Mouse (Mus musculus): ENCODE data around the gene Foxp1. TPM values are rescaled to one million over a fixed set of nuclear protein-coding genes. Genes with fewer than 3 reads are reported as not detected.

Gene Foxp1
- polyA plus RNA-seq, 1 experiment from 2014 or later: 103 TPM

DNA sequence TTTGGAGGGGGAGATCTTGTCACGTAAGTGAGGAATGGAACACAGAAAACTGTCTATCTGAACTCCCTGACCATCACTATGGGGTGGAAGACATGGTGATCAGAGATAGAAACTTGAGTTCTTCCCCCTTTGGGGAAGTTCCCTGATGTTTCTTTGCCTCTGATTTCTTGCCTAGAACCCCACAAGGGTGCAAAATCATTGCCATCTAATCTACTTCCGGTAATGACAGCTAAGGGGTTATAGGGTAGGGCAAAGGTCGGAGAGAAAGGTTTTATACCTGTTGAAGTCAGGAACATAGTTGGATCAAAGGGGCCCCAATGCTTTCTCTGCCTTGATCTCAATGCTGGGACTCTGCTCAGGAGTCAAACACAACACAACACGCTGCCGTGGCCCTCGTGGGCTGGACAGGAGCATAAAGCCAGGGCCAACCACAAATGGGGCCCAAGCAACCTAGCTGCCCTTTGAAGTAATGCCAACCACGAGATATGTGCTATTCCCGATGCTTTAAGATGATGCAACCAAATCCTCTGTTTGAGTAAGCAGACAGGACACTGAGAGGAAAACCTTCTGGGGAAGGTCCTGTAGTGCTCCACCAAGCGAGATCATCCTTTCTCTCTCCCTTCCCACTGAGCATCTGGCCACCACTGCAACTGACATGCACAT, 163.4 kb downstream of the Foxp1 start:
- 64% methylated on average over 9 of the region's 9 CpGs for WGBS
- 0 out of 2 replicates have a peak, but pooled peaks cover 11% of the 10 kb centered on the region for H3K4me1 ChIP-seq (replicated peaks)
- H3K27me3 ChIP-seq (replicated peaks): no peaks in the 10 kb centered on the region
- no peaks in the 10 kb centered on the region for H3K9me3 ChIP-seq
- no peak overlapping the region for H3K9ac ChIP-seq
- 0 out of 2 replicates have a peak, but pooled peaks have one; percentile 43 for ATAC-seq
- no peaks in the 10 kb centered on the region for H3K36me3 ChIP-seq
- no peak overlapping the region for H3K4me3 ChIP-seq (replicated peaks)
- no peak overlapping the region for H3K4me2 ChIP-seq (replicated peaks)
- no peak overlapping the region for H3K27ac ChIP-seq

GRCm38 (mm10) chr6:99357931-99358330, 164.6 kb downstream of the Foxp1 start:
- no peak overlapping the region for H3K27ac ChIP-seq
- no peaks in the 10 kb centered on the region for H3K27me3 ChIP-seq (replicated peaks)
- H3K4me3 ChIP-seq (replicated peaks): no peak overlapping the region
- no peak overlapping the region for H3K9ac ChIP-seq
- no peaks in the 10 kb centered on the region for H3K9me3 ChIP-seq
- H3K4me1 ChIP-seq (replicated peaks): 0 out of 2 replicates have a peak, but pooled peaks cover 11% of the 10 kb centered on the region
- ATAC-seq: no peak
- WGBS: 90% methylated on average over 2 of the region's 2 CpGs
- no peaks in the 10 kb centered on the region for H3K36me3 ChIP-seq
- H3K4me2 ChIP-seq (replicated peaks): no peak overlapping the region

DNA sequence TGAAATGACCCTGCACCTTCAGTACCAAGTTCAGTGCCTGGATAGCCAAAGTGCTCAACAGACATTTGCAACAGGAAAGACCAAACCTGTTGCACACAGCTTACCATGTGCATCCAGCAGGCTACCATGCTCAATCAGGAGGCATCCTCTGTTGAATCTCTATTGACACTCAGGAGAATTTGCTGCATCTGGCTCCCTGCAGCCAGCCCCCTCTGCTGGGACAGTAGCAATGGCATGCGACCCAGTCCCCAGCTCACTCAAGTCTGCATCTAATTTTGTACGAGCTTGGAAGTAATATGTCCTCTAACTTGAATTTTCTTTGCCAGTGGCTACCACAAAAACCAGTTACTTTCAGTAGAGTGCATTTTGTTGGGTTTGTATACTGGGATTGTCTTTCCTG, 168.2 kb downstream of the Foxp1 start:
- Histone ChIP-seq H3K4me3 (replicated peaks) (no peak overlapping the region), H3K27ac (no peak overlapping the region), H3K27me3 (replicated peaks) (no peaks in the 10 kb centered on the region), H3K36me3 (no peaks in the 10 kb centered on the region), H3K4me1 (replicated peaks) (0 out of 2 replicates have a peak, but pooled peaks cover 6% of the 10 kb centered on the region), H3K9ac (no peak overlapping the region), H3K4me2 (replicated peaks) (no peak overlapping the region), H3K9me3 (no peaks in the 10 kb centered on the region)
- no peak for ATAC-seq
- 72% methylated on average over 2 of the region's 2 CpGs for WGBS

GRCm38 (mm10) chr6:99353441-99353840, 169.1 kb downstream of the Foxp1 start:
- Histone ChIP-seq H3K27ac (no peak overlapping the region), H3K4me1 (replicated peaks) (0 out of 2 replicates have a peak, but pooled peaks cover 4% of the 10 kb centered on the region), H3K36me3 (no peaks in the 10 kb centered on the region), H3K9ac (no peak overlapping the region), H3K27me3 (replicated peaks) (no peaks in the 10 kb centered on the region), H3K9me3 (no peaks in the 10 kb centered on the region), H3K4me2 (replicated peaks) (no peak overlapping the region), H3K4me3 (replicated peaks) (no peak overlapping the region)
- no peak for ATAC-seq
- WGBS: 64% methylated on average over 2 of the region's 2 CpGs

DNA sequence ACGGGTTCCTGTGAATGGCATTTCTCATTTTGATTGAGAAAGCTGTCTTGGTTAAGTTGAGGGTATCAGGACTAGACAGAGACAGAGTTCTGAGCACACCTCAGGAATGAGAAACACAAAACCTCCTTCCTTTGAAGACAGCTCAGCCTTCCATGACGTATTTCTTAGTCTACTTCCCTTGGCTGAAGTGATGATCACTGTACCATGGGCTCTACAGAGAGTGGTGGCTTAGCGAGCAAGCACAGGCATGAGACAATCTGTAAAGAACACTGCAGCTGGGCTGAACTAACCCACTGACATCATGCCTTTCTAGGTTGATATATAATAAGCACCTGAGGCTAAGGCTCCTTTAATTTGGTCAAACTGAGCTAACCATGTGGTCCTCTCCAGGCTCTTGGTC, 172.0 kb downstream of the Foxp1 start:
- WGBS: 49% methylated on average over 3 of the region's 3 CpGs
- no peaks in the 10 kb centered on the region for H3K27me3 ChIP-seq (replicated peaks)
- H3K9me3 ChIP-seq: no peaks in the 10 kb centered on the region
- no peak overlapping the region for H3K27ac ChIP-seq
- H3K4me2 ChIP-seq (replicated peaks): no peak overlapping the region
- H3K4me3 ChIP-seq (replicated peaks): no peak overlapping the region
- H3K9ac ChIP-seq: no peak overlapping the region
- H3K4me1 ChIP-seq (replicated peaks): 0 out of 2 replicates have a peak, but pooled peaks cover 4% of the 10 kb centered on the region
- H3K36me3 ChIP-seq: no peaks in the 10 kb centered on the region
- no peak for ATAC-seq

GRCm38 (mm10) chr6:99350156-99350555, 172.4 kb downstream of the Foxp1 start:
- ATAC-seq: no peak
- no peak overlapping the region for H3K9ac ChIP-seq
- H3K27me3 ChIP-seq (replicated peaks): no peaks in the 10 kb centered on the region
- no peaks in the 10 kb centered on the region for H3K36me3 ChIP-seq
- H3K4me1 ChIP-seq (replicated peaks): 0 out of 2 replicates have a peak, but pooled peaks cover 1% of the 10 kb centered on the region
- 47% methylated on average over 5 of the region's 5 CpGs for WGBS
- no peak overlapping the region for H3K27ac ChIP-seq
- no peak overlapping the region for H3K4me3 ChIP-seq (replicated peaks)
- no peak overlapping the region for H3K4me2 ChIP-seq (replicated peaks)
- no peaks in the 10 kb centered on the region for H3K9me3 ChIP-seq

GRCm38 (mm10) chr6:99347836-99348235, 174.7 kb downstream of the Foxp1 start:
- 54% methylated on average over 10 of the region's 10 CpGs for WGBS
- Histone ChIP-seq H3K27me3 (replicated peaks) (no peaks in the 10 kb centered on the region), H3K27ac (no peak overlapping the region), H3K4me1 (replicated peaks) (no peaks in the 10 kb centered on the region), H3K9me3 (no peaks in the 10 kb centered on the region), H3K4me3 (replicated peaks) (no peak overlapping the region), H3K36me3 (no peaks in the 10 kb centered on the region), H3K9ac (no peak overlapping the region), H3K4me2 (replicated peaks) (no peak overlapping the region)
- ATAC-seq: no peak

DNA sequence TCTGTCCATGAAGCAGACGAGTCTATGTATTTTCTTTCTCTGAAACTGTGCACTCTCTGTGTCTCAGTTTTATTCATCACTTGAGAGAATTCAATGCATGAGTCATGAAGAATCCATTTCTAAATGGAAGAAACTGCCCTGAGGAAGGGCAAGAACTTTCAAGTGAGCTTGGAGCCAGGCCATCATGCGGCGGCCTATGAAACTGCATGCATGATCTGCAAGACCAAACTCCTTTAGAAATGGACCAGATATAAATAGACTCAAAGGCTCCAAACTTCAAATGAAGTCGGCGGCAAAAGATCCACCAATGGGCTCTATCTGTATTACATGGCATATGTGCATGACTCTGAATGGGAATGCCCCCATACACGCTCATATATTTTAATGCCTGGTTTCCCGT, 177.6 kb downstream of the Foxp1 start:
- Histone ChIP-seq H3K27me3 (replicated peaks) (no peaks in the 10 kb centered on the region), H3K9me3 (no peaks in the 10 kb centered on the region), H3K4me2 (replicated peaks) (no peak overlapping the region), H3K27ac (no peak overlapping the region), H3K36me3 (no peaks in the 10 kb centered on the region), H3K4me3 (replicated peaks) (no peak overlapping the region), H3K4me1 (replicated peaks) (no peaks in the 10 kb centered on the region), H3K9ac (no peak overlapping the region)
- WGBS: 95% methylated on average over 7 of the region's 7 CpGs
- no peak for ATAC-seq

GRCm38 (mm10) chr6:99344357-99344756, 178.2 kb downstream of the Foxp1 start:
- Histone ChIP-seq H3K27me3 (replicated peaks) (no peaks in the 10 kb centered on the region), H3K4me3 (replicated peaks) (no peak overlapping the region), H3K9me3 (no peaks in the 10 kb centered on the region), H3K4me1 (replicated peaks) (peaks cover 3% of the 10 kb centered on the region; the same call in 1 of the 2 replicates), H3K9ac (no peak overlapping the region), H3K4me2 (replicated peaks) (no peak overlapping the region), H3K27ac (no peak overlapping the region), H3K36me3 (no peaks in the 10 kb centered on the region)
- WGBS: 82% methylated on average over 3 of the region's 3 CpGs
- ATAC-seq: no peak

- no peak for ATAC-seq
- Histone ChIP-seq H3K9me3 (no peaks in the 10 kb centered on the region), H3K4me3 (replicated peaks) (no peak overlapping the region), H3K9ac (no peak overlapping the region), H3K4me2 (replicated peaks) (no peak overlapping the region), H3K27ac (no peak overlapping the region), H3K27me3 (replicated peaks) (no peaks in the 10 kb centered on the region), H3K36me3 (no peaks in the 10 kb centered on the region), H3K4me1 (replicated peaks) (peaks cover 7% of the 10 kb centered on the region; the same call in 1 of the 2 replicates)
- WGBS: 87% methylated on average over 3 of the region's 3 CpGs
Observed at GRCm38 (mm10) chr6:99343815-99344214, 178.7 kb downstream of the Foxp1 start.

GRCm38 (mm10) chr6:99342416-99342815, 180.1 kb downstream of the Foxp1 start:
- no peak overlapping the region for H3K4me3 ChIP-seq (replicated peaks)
- WGBS: 92% methylated on average over 3 of the region's 3 CpGs
- ATAC-seq: no peak
- no peak overlapping the region for H3K9ac ChIP-seq
- H3K27me3 ChIP-seq (replicated peaks): no peaks in the 10 kb centered on the region
- H3K4me2 ChIP-seq (replicated peaks): no peak overlapping the region
- no peaks in the 10 kb centered on the region for H3K36me3 ChIP-seq
- no peak overlapping the region for H3K27ac ChIP-seq
- no peaks in the 10 kb centered on the region for H3K9me3 ChIP-seq
- H3K4me1 ChIP-seq (replicated peaks): peaks cover 19% of the 10 kb centered on the region

DNA sequence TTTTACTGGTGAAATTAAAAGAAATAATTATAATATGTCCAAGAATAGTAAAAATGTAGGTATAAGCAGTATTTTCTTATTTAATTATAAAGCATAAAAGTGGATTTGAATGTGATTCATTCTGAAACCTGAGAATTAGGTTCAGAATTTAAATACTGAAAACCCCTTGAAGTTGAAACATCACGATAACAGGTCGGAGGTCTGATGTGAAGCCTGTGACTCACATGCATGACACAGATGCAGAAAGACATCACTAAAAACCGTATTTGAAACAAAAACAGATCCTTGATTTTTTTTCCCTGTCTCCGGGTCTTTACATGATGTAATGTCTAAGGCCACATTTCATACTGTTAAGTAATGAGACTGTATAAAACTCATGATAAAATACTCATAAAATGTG, 181.6 kb downstream of the Foxp1 start:
- H3K9ac ChIP-seq: no peak overlapping the region
- H3K36me3 ChIP-seq: no peaks in the 10 kb centered on the region
- no peaks in the 10 kb centered on the region for H3K27me3 ChIP-seq (replicated peaks)
- no peak overlapping the region for H3K4me3 ChIP-seq (replicated peaks)
- no peak overlapping the region for H3K4me2 ChIP-seq (replicated peaks)
- H3K4me1 ChIP-seq (replicated peaks): peaks cover 20% of the 10 kb centered on the region
- H3K9me3 ChIP-seq: no peaks in the 10 kb centered on the region
- 85% methylated on average over 4 of the region's 4 CpGs for WGBS
- no peak for ATAC-seq
- no peak overlapping the region for H3K27ac ChIP-seq

Data from intestine, embryonic 15.5 days (tissue).